Mouse (Mus musculus): ENCODE measurements around the gene Hp. TPM values are rescaled to one million over a fixed set of nuclear protein-coding genes. Genes with fewer than 3 reads are reported as not detected.
A peak's percentile ranks its signal among the peaks of the same experiment; 100 is the strongest.

Gene Hp
- polyA plus RNA-seq, 1 experiment from 2014 or later = 0.97 TPM

DNA sequence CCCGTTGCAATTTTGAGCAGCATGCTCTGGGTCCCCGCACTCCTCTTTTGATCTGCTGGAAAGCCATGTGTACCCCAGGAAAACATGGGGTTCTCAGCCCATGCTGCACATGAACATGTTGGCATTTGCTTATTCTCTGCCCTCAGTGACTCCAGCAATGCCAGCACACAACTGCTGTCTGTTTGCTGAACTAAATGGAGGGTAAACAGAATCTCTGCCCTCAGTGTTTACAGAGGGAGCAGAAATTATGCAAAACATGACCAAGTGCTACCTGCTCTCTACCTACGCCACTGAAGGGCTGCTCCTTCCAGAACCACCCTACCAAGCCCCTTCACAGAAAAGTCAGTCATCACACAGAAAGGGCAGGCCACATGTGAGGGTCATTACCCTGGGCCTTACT, 5.9 kb upstream of the Hp start:
- DNase-seq (ENCODE audit: low spot score) = no peak
- Histone ChIP-seq H3K4me1 (ENCODE audit: control insufficient read depth, insufficient read depth, low read length) (no peaks in the 10 kb centered on the region), H3K9me3 (replicated peaks; ENCODE audit: control insufficient read depth, low read length) (no peaks in the 10 kb centered on the region), H3K36me3 (replicated peaks; ENCODE audit: control insufficient read depth, insufficient read depth, low read depth, low read length) (no peaks in the 10 kb centered on the region), H3K9ac (replicated peaks; ENCODE audit: low read length) (no peak overlapping the region), H3K27me3 (ENCODE audit: control insufficient read depth, insufficient read depth, low read length) (no peaks in the 10 kb centered on the region), H3K4me2 (ENCODE audit: low read depth, low read length) (no peak overlapping the region), H3K4me3 (ENCODE audit: low read depth, low read length) (no peak overlapping the region), H3K27ac (replicated peaks; ENCODE audit: low read depth, low read length) (no peak overlapping the region)
- ATAC-seq (replicated peaks; ENCODE audit: insufficient number of reproducible peaks, low FRiP score, low TSS enrichment, low read depth) = no peak
- WGBS = 83% methylated on average over 3 of the region's 3 CpGs

GRCm38 (mm10) chr8:109584293-109584692, 5.3 kb upstream of the Hp start:
- H3K4me3 ChIP-seq (ENCODE audit: low read depth, low read length) = no peak overlapping the region
- 81% methylated on average over 4 of the region's 4 CpGs for WGBS
- no peak overlapping the region for H3K4me2 ChIP-seq (ENCODE audit: low read depth, low read length)
- no peak overlapping the region for H3K27ac ChIP-seq (replicated peaks; ENCODE audit: low read depth, low read length)
- no peaks in the 10 kb centered on the region for H3K36me3 ChIP-seq (replicated peaks; ENCODE audit: control insufficient read depth, insufficient read depth, low read depth, low read length)
- H3K9me3 ChIP-seq (replicated peaks; ENCODE audit: control insufficient read depth, low read length) = no peaks in the 10 kb centered on the region
- no peaks in the 10 kb centered on the region for H3K4me1 ChIP-seq (ENCODE audit: control insufficient read depth, insufficient read depth, low read length)
- DNase-seq (ENCODE audit: low spot score) = no peak
- no peaks in the 10 kb centered on the region for H3K27me3 ChIP-seq (ENCODE audit: control insufficient read depth, insufficient read depth, low read length)
- no peak for ATAC-seq (replicated peaks; ENCODE audit: insufficient number of reproducible peaks, low FRiP score, low TSS enrichment, low read depth)
- H3K9ac ChIP-seq (replicated peaks; ENCODE audit: low read length) = no peak overlapping the region

GRCm38 (mm10) chr8:109576311-109576710, 2.7 kb downstream of the Hp start:
- Histone ChIP-seq H3K4me3 (ENCODE audit: low read depth, low read length) (no peak overlapping the region), H3K4me1 (ENCODE audit: control insufficient read depth, insufficient read depth, low read length) (no peaks in the 10 kb centered on the region), H3K36me3 (replicated peaks; ENCODE audit: control insufficient read depth, insufficient read depth, low read depth, low read length) (no peaks in the 10 kb centered on the region), H3K4me2 (ENCODE audit: low read depth, low read length) (no peak overlapping the region), H3K9me3 (replicated peaks; ENCODE audit: control insufficient read depth, low read length) (no peaks in the 10 kb centered on the region), H3K27ac (replicated peaks; ENCODE audit: low read depth, low read length) (no peak overlapping the region), H3K9ac (replicated peaks; ENCODE audit: low read length) (no peak overlapping the region), H3K27me3 (ENCODE audit: control insufficient read depth, insufficient read depth, low read length) (no peaks in the 10 kb centered on the region)
- WGBS = 78% methylated on average over 4 of the region's 4 CpGs
- ATAC-seq (replicated peaks; ENCODE audit: insufficient number of reproducible peaks, low FRiP score, low TSS enrichment, low read depth) (no peak), DNase-seq (ENCODE audit: low spot score) (no peak)

GRCm38 (mm10) chr8:109571139-109571538, 7.8 kb downstream of the Hp start:
- Histone ChIP-seq H3K27me3 (ENCODE audit: control insufficient read depth, insufficient read depth, low read length) (no peaks in the 10 kb centered on the region), H3K36me3 (replicated peaks; ENCODE audit: control insufficient read depth, insufficient read depth, low read depth, low read length) (no peaks in the 10 kb centered on the region), H3K4me1 (ENCODE audit: control insufficient read depth, insufficient read depth, low read length) (no peaks in the 10 kb centered on the region), H3K4me2 (ENCODE audit: low read depth, low read length) (no peak overlapping the region), H3K9me3 (replicated peaks; ENCODE audit: control insufficient read depth, low read length) (no peaks in the 10 kb centered on the region), H3K4me3 (ENCODE audit: low read depth, low read length) (no peak overlapping the region), H3K9ac (replicated peaks; ENCODE audit: low read length) (no peak overlapping the region), H3K27ac (replicated peaks; ENCODE audit: low read depth, low read length) (no peak overlapping the region)
- ATAC-seq (replicated peaks; ENCODE audit: insufficient number of reproducible peaks, low FRiP score, low TSS enrichment, low read depth) = no peak
- no peak for DNase-seq (ENCODE audit: low spot score)
- WGBS = 87% methylated on average over 12 of the region's 12 CpGs

- Histone ChIP-seq H3K4me1 (ENCODE audit: control insufficient read depth, insufficient read depth, low read length) (no peaks in the 10 kb centered on the region), H3K9me3 (replicated peaks; ENCODE audit: control insufficient read depth, low read length) (no peaks in the 10 kb centered on the region), H3K27me3 (ENCODE audit: control insufficient read depth, insufficient read depth, low read length) (no peaks in the 10 kb centered on the region), H3K9ac (replicated peaks; ENCODE audit: low read length) (peak within 1 kb of the TSS; percentile 95), H3K27ac (replicated peaks; ENCODE audit: low read depth, low read length) (peak within 1 kb of the TSS; percentile 78), H3K4me2 (ENCODE audit: low read depth, low read length) (peak within 1 kb of the TSS; percentile 78), H3K36me3 (replicated peaks; ENCODE audit: control insufficient read depth, insufficient read depth, low read depth, low read length) (no peaks in the 10 kb centered on the region; the same call in 1 of the 2 replicates), H3K4me3 (ENCODE audit: low read depth, low read length) (peak within 1 kb of the TSS; percentile 91)
- ATAC-seq (replicated peaks; ENCODE audit: insufficient number of reproducible peaks, low FRiP score, low TSS enrichment, low read depth) (peak; percentile 99), DNase-seq (ENCODE audit: low spot score) (peak; percentile 99)
- under 1% methylated on average over 52 of the region's 52 CpGs for WGBS
These were observed 13.3 kb downstream of the Hp start, which contains the start of the genes Dhx38 and Txnl4b for GRCm38 (mm10) chr8:109565498-109566333. TSS of gene Dhx38 (minus strand) at chr8:109565861. TSS of gene Txnl4b (plus strand) at chr8:109565892.

DNA sequence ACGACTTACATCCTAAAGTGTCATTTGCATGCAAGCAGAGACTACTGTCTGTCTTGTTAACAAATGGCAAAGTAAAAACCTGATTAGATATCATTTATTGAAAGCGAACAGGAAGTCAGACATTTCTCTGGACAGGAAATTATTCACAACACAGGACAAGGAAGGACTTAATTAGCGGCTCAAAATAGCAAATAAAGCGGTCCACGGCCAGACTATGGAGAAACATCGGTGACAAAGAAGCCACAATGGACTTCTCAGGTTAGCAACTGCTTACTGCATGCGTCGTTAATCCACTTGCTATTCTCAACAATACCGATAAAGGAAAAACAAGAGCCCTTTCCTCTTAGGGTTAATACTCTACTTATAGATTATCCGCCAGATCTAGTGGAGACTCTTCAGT, 14.2 kb downstream of the Hp start:
- H3K27me3 ChIP-seq (ENCODE audit: control insufficient read depth, insufficient read depth, low read length) = no peaks in the 10 kb centered on the region
- peak overlapping the region; percentile 78; the same call in 1 of the 2 replicates for H3K27ac ChIP-seq (replicated peaks; ENCODE audit: low read depth, low read length)
- WGBS = 6% methylated on average over 10 of the region's 10 CpGs
- H3K9ac ChIP-seq (replicated peaks; ENCODE audit: low read length) = peak overlapping the region; percentile 95
- peak overlapping the region; percentile 91 for H3K4me3 ChIP-seq (ENCODE audit: low read depth, low read length)
- DNase-seq (ENCODE audit: low spot score) (no peak), ATAC-seq (replicated peaks; ENCODE audit: insufficient number of reproducible peaks, low FRiP score, low TSS enrichment, low read depth) (no peak)
- H3K36me3 ChIP-seq (replicated peaks; ENCODE audit: control insufficient read depth, insufficient read depth, low read depth, low read length) = peaks cover 2% of the 10 kb centered on the region
- H3K9me3 ChIP-seq (replicated peaks; ENCODE audit: control insufficient read depth, low read length) = no peaks in the 10 kb centered on the region
- H3K4me2 ChIP-seq (ENCODE audit: low read depth, low read length) = peak overlapping the region; percentile 78
- no peaks in the 10 kb centered on the region for H3K4me1 ChIP-seq (ENCODE audit: control insufficient read depth, insufficient read depth, low read length)

DNA sequence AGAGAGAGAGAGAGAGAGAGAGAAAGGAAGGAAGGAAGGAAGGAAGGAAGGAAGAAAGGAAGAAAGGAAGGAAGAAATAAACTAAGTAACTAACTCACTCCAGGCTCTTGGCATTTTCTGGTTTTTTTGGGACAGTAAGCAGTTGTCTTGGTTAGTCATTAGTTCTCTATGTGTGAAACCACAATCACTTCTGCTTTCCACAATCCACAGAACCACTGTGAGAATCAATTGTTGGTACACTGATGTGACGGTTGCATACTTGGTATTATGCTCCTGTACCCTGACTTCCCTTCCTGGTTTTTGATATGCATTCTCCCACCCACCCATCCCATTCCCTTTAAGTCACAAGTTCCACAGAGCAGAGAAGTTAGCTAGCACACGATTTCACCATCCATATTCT, 15.1 kb downstream of the Hp start:
- DNase-seq (ENCODE audit: low spot score) = no peak
- H3K27ac ChIP-seq (replicated peaks; ENCODE audit: low read depth, low read length) = no peak overlapping the region
- no peaks in the 10 kb centered on the region for H3K27me3 ChIP-seq (ENCODE audit: control insufficient read depth, insufficient read depth, low read length)
- 83% methylated on average over 2 of the region's 2 CpGs for WGBS
- no peaks in the 10 kb centered on the region for H3K4me1 ChIP-seq (ENCODE audit: control insufficient read depth, insufficient read depth, low read length)
- no peak overlapping the region for H3K4me2 ChIP-seq (ENCODE audit: low read depth, low read length)
- no peaks in the 10 kb centered on the region for H3K9me3 ChIP-seq (replicated peaks; ENCODE audit: control insufficient read depth, low read length)
- no peak overlapping the region for H3K9ac ChIP-seq (replicated peaks; ENCODE audit: low read length)
- peaks cover 8% of the 10 kb centered on the region for H3K36me3 ChIP-seq (replicated peaks; ENCODE audit: control insufficient read depth, insufficient read depth, low read depth, low read length)
- H3K4me3 ChIP-seq (ENCODE audit: low read depth, low read length) = no peak overlapping the region
- no peak for ATAC-seq (replicated peaks; ENCODE audit: insufficient number of reproducible peaks, low FRiP score, low TSS enrichment, low read depth)

DNA sequence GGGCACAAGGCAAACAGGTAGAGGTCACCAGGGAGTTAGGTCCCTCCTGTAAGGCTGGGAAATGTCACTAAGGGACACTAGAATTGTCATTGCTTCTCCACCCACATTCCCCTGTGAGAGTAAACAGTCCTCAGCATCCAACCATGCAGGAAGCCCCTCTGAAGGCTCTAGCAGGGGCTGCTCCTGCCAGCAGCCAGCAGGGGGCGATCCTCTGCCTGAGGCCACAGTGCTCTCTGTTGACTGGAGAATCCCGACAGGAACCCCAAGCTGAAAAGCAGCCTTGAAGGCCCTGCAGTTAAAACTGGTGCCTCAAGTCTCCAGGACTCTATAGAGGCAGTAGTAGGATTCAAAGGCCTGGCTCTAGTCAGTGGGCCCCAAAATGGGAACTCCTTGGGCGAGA, 27.3 kb downstream of the Hp start:
- H3K4me2 ChIP-seq (ENCODE audit: low read depth, low read length) = no peak overlapping the region
- peaks cover 33% of the 10 kb centered on the region for H3K36me3 ChIP-seq (replicated peaks; ENCODE audit: control insufficient read depth, insufficient read depth, low read depth, low read length)
- DNase-seq (ENCODE audit: low spot score) (peak; percentile 56), ATAC-seq (replicated peaks; ENCODE audit: insufficient number of reproducible peaks, low FRiP score, low TSS enrichment, low read depth) (no peak)
- no peaks in the 10 kb centered on the region for H3K9me3 ChIP-seq (replicated peaks; ENCODE audit: control insufficient read depth, low read length)
- H3K27me3 ChIP-seq (ENCODE audit: control insufficient read depth, insufficient read depth, low read length) = no peaks in the 10 kb centered on the region
- no peak overlapping the region for H3K4me3 ChIP-seq (ENCODE audit: low read depth, low read length)
- no peak overlapping the region for H3K27ac ChIP-seq (replicated peaks; ENCODE audit: low read depth, low read length)
- H3K4me1 ChIP-seq (ENCODE audit: control insufficient read depth, insufficient read depth, low read length) = no peaks in the 10 kb centered on the region
- no peak overlapping the region for H3K9ac ChIP-seq (replicated peaks; ENCODE audit: low read length)
- WGBS = 41% methylated on average over 3 of the region's 3 CpGs
